Mouse (Mus musculus): ENCODE data around the gene Aven. TPM values are rescaled to one million over a fixed set of nuclear protein-coding genes. Genes with fewer than 3 reads are reported as not detected.

The Aven gene
- polyA plus RNA-seq, 1 experiment from 2014 or later: 2.7 TPM

Small RNA genes lying within 50 kb of the gene (microRNA-seq; reads per million reads assigned to microRNA genes)
- not detected for gene Gm44374

Other genes with a start within 250 kb of the Aven start
- not detected in 2 replicates for gene Nutm1, start 233.7 kb upstream of the Aven start, polyA plus RNA-seq (2014; fragmentation: Nextera tagmentation; extraction: Ambion mirVana)
- 170 and 190 TPM in 2 replicates for gene Nop10, start 231.0 kb upstream of the Aven start, polyA plus RNA-seq (2014; fragmentation: Nextera tagmentation; extraction: Ambion mirVana)
- gene Slc12a6, start 227.1 kb upstream of the Aven start, polyA plus RNA-seq (2014; fragmentation: Nextera tagmentation; extraction: Ambion mirVana): 15.0 and 16.5 TPM in 2 replicates
- gene Gm21985, start 226.7 kb upstream of the Aven start, polyA plus RNA-seq (2014; fragmentation: Nextera tagmentation; extraction: Ambion mirVana): not detected in 2 replicates
- gene Emc4, start 124.9 kb upstream of the Aven start, polyA plus RNA-seq (2014; fragmentation: Nextera tagmentation; extraction: Ambion mirVana): 165 and 170 TPM in 2 replicates
- 48.4 and 54.5 TPM in 2 replicates for gene Katnbl1, start 113.8 kb upstream of the Aven start, polyA plus RNA-seq (2014; fragmentation: Nextera tagmentation; extraction: Ambion mirVana)
- 15.2 and 15.3 TPM in 2 replicates for gene Emc7, start 38.0 kb upstream of the Aven start, polyA plus RNA-seq (2014; fragmentation: Nextera tagmentation; extraction: Ambion mirVana)
- gene Chrm5, start 12.2 kb upstream of the Aven start, polyA plus RNA-seq (2014; fragmentation: Nextera tagmentation; extraction: Ambion mirVana): 0.42 and 0.49 TPM in 2 replicates